Mouse (Mus musculus) adrenal gland (tissue): Measurements from ENCODE around the gene Armc5.

Experiments used
- intact Hi-C: fragments of 180-260 bp; cut with DNase I; formaldehyde crosslinking; loops from one replicate; pipeline ENCODE4 v1.15.1; 2025
- long read RNA-seq, 2 experiments: library from polyadenylated mRNA; unstranded; transcript quantifications; one replicate each; pipeline ENCODE4 v2.0.0; 2020; ENCODE audit warnings: borderline replicate concordance in 1 of 2; ENCODE audit not compliant: insufficient replicate concordance in 1 of 2

Armc5 gene
- long read RNA-seq, experiment 1, transcript Armc5-201 (6 exons, 3,834 nt), result major isoform, 6 of 11 reads
- long read RNA-seq, experiment 1, partial matches to known transcripts, result 3 of 11 reads
- long read RNA-seq, experiment 1, other reads (novel, unspliced or antisense), result 2 of 11 reads
- long read RNA-seq, experiment 2, transcript Armc5-201 (6 exons, 3,834 nt), result major isoform, 6 of 13 reads
- long read RNA-seq, experiment 2, partial matches to known transcripts, result 5 of 13 reads
- long read RNA-seq, experiment 2, other reads (novel, unspliced or antisense), result 2 of 13 reads

- intact Hi-C loops, result no loop called here
These were observed at the start of gene Armc5 for GRCm38 (mm10) chr7:128236856-128237592. Gene Armc5, plus strand, starts transcription at chr7:128237342.

GRCm38 (mm10) chr7:128201607-128202006 is 35.5 kb upstream of the Armc5 start:
- intact Hi-C loops, result no loop called here

GRCm38 (mm10) chr7:128203071-128203470 is 34.1 kb upstream of the Armc5 start:
- intact Hi-C loops, result no loop called here

GRCm38 (mm10) chr7:128204179-128204578 is 33.0 kb upstream of the Armc5 start:
- intact Hi-C loops, result no loop called here

GRCm38 (mm10) chr7:128205695-128206094 is 31.4 kb upstream of the Armc5 start:
- intact Hi-C loops, result no loop called here

- intact Hi-C loops, result no loop called here
These were observed 31.0 kb upstream of the Armc5 start, which contains the start of gene Cox6a2 for GRCm38 (mm10) chr7:128206152-128206551. Gene Cox6a2, minus strand, starts transcription at chr7:128206387.

GRCm38 (mm10) chr7:128208187-128208586 is 29.0 kb upstream of the Armc5 start:
- intact Hi-C loops, result loop anchor here (1.0 kb wide), 1 partner anchor 109 kb away; no protein-coding TSS in a partner anchor

- intact Hi-C loops, result loop anchor here (10.0 kb wide), 1 partner anchor 195 kb away; no protein-coding TSS in a partner anchor
These were observed 27.3 kb upstream of the Armc5 start for GRCm38 (mm10) chr7:128209826-128210225.

- intact Hi-C loops, result loop anchor here (10.0 kb wide), 1 partner anchor 205 kb away; no protein-coding TSS in a partner anchor
These were observed 17.2 kb upstream of the Armc5 start for GRCm38 (mm10) chr7:128219952-128220351.

GRCm38 (mm10) chr7:128220936-128221335 is 16.2 kb upstream of the Armc5 start:
- intact Hi-C loops, result no loop called here

GRCm38 (mm10) chr7:128231741-128232140 is 5.4 kb upstream of the Armc5 start:
- intact Hi-C loops, result no loop called here

- intact Hi-C loops, result no loop called here
These were observed 2.3 kb upstream of the Armc5 start for GRCm38 (mm10) chr7:128234796-128235195.

GRCm38 (mm10) chr7:128235481-128235880 is 1.7 kb upstream of the Armc5 start:
- intact Hi-C loops, result no loop called here

- intact Hi-C loops, result no loop called here
These were observed 716 bp upstream of the Armc5 start for GRCm38 (mm10) chr7:128236426-128236825.

GRCm38 (mm10) chr7:128237593-128237926 is 418 bp downstream of the Armc5 start:
- intact Hi-C loops, result no loop called here

GRCm38 (mm10) chr7:128237927-128238778 is 1.0 kb downstream of the Armc5 start, which contains the start of gene 9130023H24Rik:
Gene 9130023H24Rik, minus strand, starts transcription at chr7:128238031.
- intact Hi-C loops, result no loop called here

GRCm38 (mm10) chr7:128238991-128239390 is 1.8 kb downstream of the Armc5 start:
- intact Hi-C loops, result no loop called here

- intact Hi-C loops, result no loop called here
These were observed 3.1 kb downstream of the Armc5 start for GRCm38 (mm10) chr7:128240131-128240784.

- intact Hi-C loops, result no loop called here
These were observed 5.2 kb downstream of the Armc5 start for GRCm38 (mm10) chr7:128242331-128242730.

- intact Hi-C loops, result no loop called here
These were observed 6.8 kb downstream of the Armc5 start for GRCm38 (mm10) chr7:128243921-128244320.
